Mouse (Mus musculus) forebrain, embryonic 10.5 days (tissue): Measurements from ENCODE around the gene Gm17019. TPM values are rescaled to one million over a fixed set of nuclear protein-coding genes. Genes with fewer than 3 reads are reported as not detected.
A peak's percentile ranks its signal among the peaks of the same experiment; 100 is the strongest.
"Not testable (repeated sequence)": the region's sequence is repeated elsewhere in the genome, so short reads cannot be mapped to it uniquely, and the experiment has no call there.

Source experiments
- DNase-seq: peaks from one replicate; pipeline ENCODE4 v3.0.0-alpha.2; 2017; ENCODE audit warnings: low spot score; ENCODE audit errors: extremely low spot score
- H3K27ac ChIP-seq: fragments of 300-500 bp; sonication (generic); 2 replicates; pipeline ENCODE4 v1.5.1; 2016; ENCODE audit warnings: mild to moderate bottlenecking
- H3K27me3 ChIP-seq: fragments of 300-500 bp; sonication (generic); 2 replicates; pipeline ENCODE4 v1.6.1; 2016; ENCODE audit warnings: mild to moderate bottlenecking; ENCODE audit not compliant: poor library complexity, severe bottlenecking
- H3K36me3 ChIP-seq: fragments of 300-500 bp; sonication (generic); replicated peaks from 2 replicates; pipeline ENCODE4 v1.6.1; 2016; ENCODE audit warnings: mild to moderate bottlenecking, moderate library complexity
- H3K4me1 ChIP-seq: fragments of 300-500 bp; sonication (generic); 2 replicates; pipeline ENCODE4 v1.6.1; 2016
- H3K4me3 ChIP-seq: fragments of 300-500 bp; sonication (generic); 2 replicates; pipeline ENCODE4 v1.5.1; 2016; ENCODE audit warnings: mild to moderate bottlenecking, moderate library complexity
- H3K9me3 ChIP-seq: fragments of 300-500 bp; sonication (generic); 2 replicates; pipeline ENCODE4 v1.6.1; 2016; ENCODE audit warnings: mild to moderate bottlenecking, moderate library complexity
- WGBS: fragments of 180-500 bp; shearing (Covaris S2); methylation state at CpG from one replicate; pipeline ENCODE4 v1.1.7; 2016; 5-methylcytosine and 5-hydroxymethylcytosine counted together
- polyA plus RNA-seq: library from polyadenylated mRNA; unstranded; fragments of >200 nt; fragmentation: Nextera tagmentation; extraction: Ambion mirVana; gene quantifications from 2 replicates; pipeline ENCODE4 v1.2.1, GENCODE M21; 2016

The Gm17019 gene
- polyA plus RNA-seq, 1 experiment from 2014 or later = not detected

DNA sequence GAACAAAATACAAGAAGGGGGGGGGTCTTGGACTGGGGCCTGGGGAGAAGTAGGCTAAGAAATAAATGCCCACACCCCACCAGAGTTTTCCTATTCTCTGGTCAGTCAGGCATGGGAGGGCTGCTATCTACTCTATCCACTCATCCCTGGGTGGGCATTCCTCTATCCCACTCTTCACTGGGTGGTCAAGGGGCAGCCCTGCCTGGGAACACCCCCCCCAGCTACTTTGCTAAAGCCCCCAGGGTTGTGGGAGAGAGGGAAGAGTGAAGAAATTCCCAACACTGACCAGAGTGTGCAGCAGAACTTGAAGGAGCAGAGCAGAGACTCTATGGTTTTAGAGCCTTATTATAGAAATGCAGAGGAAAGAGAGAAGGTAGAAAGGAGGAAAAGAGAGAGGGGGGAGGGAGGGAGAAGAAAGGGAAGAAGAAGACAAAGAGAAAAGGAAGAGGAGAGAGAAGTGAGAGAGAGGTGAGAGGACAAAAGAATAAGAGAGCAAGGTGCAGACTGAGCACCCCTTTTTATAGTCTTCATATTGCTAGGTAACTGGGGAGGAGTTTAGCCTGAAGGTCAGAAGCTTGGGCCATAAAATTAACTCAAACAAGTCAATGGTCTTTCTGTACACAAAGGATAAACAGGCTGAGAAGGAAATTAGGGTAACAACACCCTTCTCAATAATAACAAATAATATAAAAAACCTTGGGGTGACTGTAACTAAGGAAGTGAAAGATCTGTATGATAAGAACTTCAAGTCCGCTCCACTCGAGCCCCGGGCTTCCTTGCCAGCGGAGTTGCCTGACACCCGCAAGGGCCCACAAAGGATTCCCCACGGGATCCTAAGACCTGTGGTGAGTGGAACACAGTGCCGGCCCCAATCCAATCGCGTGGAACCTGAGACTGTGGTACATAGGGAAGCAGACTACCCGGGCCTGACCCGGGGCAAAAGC, 21.9 kb downstream of the Gm17019 start:
- not testable (repeated sequence) for H3K4me3 ChIP-seq, H3K27me3 ChIP-seq, H3K36me3 ChIP-seq, H3K4me1 ChIP-seq, H3K27ac ChIP-seq
- H3K9me3 ChIP-seq = peaks cover 31% of the 10 kb centered on the region
- WGBS = 86% methylated on average over 11 of the region's 11 CpGs
- DNase-seq = peak; percentile 14

DNA sequence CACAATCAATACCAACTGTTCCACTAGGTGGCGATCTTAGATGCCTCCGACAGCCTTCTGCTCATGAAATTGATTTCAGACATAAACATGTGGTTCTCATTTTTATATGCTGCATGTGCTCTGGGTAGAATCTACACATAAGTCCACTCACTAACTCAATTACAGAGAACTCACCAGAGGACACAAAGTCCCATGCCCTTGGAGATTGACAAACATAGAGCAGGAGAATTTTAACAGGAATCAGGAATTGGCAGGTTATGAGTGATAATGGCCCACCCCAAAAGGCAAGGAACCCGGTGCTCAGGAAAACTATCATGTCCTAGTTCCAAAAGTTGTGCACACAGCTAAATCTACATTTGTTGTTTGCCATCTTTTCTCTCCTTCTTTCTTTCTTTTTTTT, 25.9 kb downstream of the Gm17019 start:
- H3K36me3 ChIP-seq, H3K4me1 ChIP-seq, H3K27me3 ChIP-seq, H3K4me3 ChIP-seq, H3K27ac ChIP-seq: not testable (repeated sequence)
- DNase-seq = peak; percentile 15
- peaks cover 47% of the 10 kb centered on the region for H3K9me3 ChIP-seq
- WGBS = 58% methylated on average over 3 of the region's 3 CpGs

DNA sequence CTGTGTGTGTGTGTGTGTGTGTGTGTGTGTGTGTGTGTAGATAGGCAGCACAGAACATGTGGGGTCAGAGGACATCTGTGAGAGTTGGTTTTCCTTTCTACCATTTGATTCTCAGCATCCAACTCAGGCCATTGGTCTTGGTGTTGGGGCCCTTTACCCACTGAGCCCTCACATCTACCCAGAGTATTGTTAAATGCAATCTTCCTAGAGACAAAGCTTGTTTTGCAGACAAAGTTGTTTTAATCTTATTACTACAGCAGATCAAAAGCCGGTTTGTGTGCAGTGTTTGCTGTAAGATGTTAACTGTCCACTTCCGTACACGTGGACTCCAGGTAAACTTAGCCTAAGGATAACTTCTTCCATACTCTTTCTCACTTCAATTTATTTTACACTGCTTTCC, 26.5 kb downstream of the Gm17019 start:
- peaks cover 42% of the 10 kb centered on the region for H3K9me3 ChIP-seq
- not testable (repeated sequence) for DNase-seq, H3K36me3 ChIP-seq, H3K27ac ChIP-seq, H3K27me3 ChIP-seq, H3K4me1 ChIP-seq, H3K4me3 ChIP-seq
- 71% methylated on average over 3 of the region's 3 CpGs for WGBS

DNA sequence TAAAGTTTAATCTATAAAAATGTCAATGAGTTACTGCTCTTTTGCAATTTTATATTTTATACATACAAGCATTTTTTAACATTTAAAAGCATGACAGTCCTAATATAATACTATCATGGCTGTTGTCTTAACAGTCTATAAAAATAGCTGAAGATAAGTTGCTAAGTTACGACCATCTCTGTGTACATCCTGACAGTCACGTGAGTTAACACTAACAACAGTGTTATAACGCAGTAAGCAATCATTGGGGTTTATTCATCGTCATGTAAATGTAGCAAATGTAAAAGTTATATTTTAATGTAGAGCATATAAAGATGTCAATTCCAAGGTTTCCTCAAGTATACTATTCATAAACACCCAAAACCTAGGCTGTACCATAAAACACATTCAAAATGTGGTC, 27.2 kb downstream of the Gm17019 start:
- peaks cover 38% of the 10 kb centered on the region for H3K9me3 ChIP-seq
- WGBS = 58% methylated on average over 3 of the region's 4 CpGs
- H3K36me3 ChIP-seq, H3K4me1 ChIP-seq, H3K4me3 ChIP-seq, H3K27me3 ChIP-seq, DNase-seq, H3K27ac ChIP-seq: not testable (repeated sequence)

DNA sequence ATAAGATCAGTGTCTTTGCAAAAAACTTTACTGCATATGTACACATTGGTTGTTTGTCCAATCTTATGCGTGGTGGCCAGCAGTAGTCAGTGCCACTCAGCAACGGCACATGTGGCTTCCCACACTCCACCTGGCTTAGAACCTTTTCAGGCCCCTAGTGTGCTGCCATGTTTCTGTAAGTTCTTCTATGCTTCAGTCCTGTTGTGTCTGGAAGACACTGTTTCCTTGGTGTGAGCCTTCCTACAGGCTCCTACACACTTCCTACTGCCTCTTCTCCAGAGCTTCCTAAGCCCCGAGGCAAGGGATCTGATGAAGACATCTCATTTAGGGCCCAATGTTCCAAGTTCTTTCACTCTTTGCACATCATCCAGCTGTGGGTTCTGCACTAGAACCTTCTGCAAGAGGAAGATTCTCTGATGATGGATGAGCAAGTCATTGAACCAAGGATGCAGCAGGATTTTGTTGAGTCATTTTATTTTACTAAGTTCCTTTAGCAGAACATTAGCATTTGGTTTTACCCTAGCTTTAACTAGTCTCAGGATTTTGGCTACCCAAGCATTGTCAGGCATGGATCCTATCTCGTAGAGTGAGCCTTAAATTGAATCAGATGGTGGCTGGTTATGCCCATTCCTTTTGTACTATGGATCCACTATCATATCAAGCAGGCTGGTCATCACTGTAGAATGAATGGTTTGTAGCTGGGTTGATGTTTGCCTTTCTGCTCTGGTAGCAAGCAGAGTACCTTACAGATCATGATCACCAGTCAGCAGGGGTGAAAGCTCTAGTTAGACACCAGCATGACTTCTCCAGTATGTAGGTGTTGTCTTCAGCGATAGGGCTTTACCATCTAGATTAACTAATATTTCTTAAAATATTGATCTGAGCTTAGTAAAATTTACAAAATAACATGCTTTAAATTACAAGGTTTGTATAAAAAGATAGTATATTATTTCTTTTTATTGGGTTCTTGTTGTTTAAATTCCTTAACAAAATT, 27.9 kb downstream of the Gm17019 start:
- H3K4me3 ChIP-seq, H3K36me3 ChIP-seq, H3K27ac ChIP-seq, H3K27me3 ChIP-seq, DNase-seq, H3K4me1 ChIP-seq: not testable (repeated sequence)
- peaks cover 40% of the 10 kb centered on the region for H3K9me3 ChIP-seq
- WGBS = 82% methylated on average over 5 of the region's 5 CpGs

DNA sequence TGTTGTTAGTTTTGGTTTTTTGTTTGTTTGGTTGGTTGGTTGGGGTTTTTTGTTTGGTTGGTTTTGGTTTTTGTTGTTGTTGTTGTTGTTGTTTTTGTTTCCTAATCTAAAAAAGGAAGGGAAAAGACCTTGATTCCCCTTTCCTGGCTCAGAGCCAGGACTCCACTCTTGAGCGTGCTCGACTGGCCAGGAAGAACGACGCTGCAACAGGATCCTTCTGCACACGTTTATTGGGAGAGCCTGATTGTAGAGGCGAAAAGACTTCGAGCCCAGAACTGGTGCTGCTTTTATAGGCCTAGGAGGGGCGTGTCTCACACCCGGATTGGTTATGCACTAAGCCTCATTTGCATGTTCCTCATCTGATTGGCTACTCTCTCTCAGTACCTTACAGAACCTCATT, 34.7 kb downstream of the Gm17019 start:
- not testable (repeated sequence) for H3K36me3 ChIP-seq, H3K27ac ChIP-seq, DNase-seq, H3K27me3 ChIP-seq, H3K4me3 ChIP-seq, H3K4me1 ChIP-seq
- 79% methylated on average over 9 of the region's 9 CpGs for WGBS
- H3K9me3 ChIP-seq = peaks cover 54% of the 10 kb centered on the region

DNA sequence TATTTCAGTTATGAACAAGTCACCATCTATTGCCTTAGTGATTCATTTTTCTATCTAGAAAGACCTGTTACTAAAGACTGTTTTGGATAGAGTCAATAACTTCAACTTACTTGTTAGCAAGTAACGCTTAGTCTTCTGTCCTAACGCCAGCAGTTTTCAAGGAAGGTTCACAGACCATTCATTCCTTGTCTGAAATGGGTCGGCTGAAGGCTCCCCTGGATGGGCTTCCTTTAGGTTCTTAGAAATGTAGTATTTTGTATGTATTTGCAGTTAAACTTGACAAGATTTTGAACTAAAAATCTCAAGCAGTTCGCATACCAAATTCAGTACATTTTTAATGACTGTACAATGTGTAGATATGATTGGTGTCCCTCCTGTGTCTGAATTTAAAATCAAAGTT, 35.2 kb downstream of the Gm17019 start:
- H3K27ac ChIP-seq, H3K4me3 ChIP-seq, H3K4me1 ChIP-seq, H3K36me3 ChIP-seq, H3K27me3 ChIP-seq: not testable (repeated sequence)
- DNase-seq = peak; percentile 14
- WGBS = 87% methylated on average over 4 of the region's 4 CpGs
- H3K9me3 ChIP-seq = peaks cover 52% of the 10 kb centered on the region

DNA sequence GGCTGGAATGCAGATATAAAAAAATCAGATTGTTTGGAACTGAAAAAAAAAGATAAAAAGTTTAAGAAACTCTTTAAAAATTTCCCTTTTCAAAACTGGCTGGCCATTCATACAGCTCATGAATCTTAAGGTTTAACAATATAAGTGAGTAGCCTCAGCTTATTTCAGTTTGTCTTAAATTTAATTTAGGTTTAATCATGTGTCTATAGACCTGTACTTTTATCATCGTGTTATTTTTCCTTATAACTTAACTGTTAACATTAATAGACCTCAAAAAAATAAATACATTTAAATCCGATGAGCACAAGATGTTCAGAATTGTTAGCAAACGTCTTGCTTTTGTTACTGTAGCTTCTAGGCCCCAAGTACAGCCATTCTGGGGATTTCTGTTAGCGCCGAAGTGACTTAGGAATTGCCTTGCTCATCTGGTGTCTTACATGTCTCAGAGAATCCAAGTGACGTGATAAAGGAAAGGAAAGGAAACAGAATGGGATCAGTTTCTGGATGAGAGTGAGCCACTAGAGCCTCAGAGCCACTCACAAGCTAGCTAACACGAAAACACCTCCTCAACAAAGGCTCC, 36.0 kb downstream of the Gm17019 start:
- not testable (repeated sequence) for H3K27ac ChIP-seq, H3K4me1 ChIP-seq, H3K36me3 ChIP-seq, H3K27me3 ChIP-seq, DNase-seq, H3K4me3 ChIP-seq
- WGBS = 72% methylated on average over 7 of the region's 7 CpGs
- H3K9me3 ChIP-seq = peaks cover 47% of the 10 kb centered on the region

DNA sequence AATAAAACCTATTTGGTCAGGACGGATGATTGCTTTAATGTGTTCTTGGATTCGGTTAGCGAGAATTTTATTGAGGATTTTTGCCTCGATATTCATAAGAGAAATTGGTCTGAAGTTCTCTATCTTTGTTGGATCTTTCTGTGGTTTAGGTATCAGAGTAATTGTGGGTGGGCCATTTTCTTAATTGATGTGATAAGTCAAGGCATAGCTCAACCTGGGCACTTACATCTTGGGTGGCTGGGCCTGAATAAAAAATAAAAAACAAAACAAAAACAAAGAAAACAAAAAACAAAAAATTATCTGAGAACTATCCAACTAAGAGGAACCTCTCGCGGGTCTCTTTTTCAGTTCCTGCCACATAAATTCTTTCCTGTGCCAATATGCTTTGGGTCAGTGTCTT, 38.7 kb downstream of the Gm17019 start:
- not testable (repeated sequence) for H3K4me1 ChIP-seq, H3K36me3 ChIP-seq, H3K27me3 ChIP-seq, DNase-seq, H3K27ac ChIP-seq, H3K4me3 ChIP-seq
- 89% methylated on average over 6 of the region's 6 CpGs for WGBS
- H3K9me3 ChIP-seq = peaks cover 51% of the 10 kb centered on the region

DNA sequence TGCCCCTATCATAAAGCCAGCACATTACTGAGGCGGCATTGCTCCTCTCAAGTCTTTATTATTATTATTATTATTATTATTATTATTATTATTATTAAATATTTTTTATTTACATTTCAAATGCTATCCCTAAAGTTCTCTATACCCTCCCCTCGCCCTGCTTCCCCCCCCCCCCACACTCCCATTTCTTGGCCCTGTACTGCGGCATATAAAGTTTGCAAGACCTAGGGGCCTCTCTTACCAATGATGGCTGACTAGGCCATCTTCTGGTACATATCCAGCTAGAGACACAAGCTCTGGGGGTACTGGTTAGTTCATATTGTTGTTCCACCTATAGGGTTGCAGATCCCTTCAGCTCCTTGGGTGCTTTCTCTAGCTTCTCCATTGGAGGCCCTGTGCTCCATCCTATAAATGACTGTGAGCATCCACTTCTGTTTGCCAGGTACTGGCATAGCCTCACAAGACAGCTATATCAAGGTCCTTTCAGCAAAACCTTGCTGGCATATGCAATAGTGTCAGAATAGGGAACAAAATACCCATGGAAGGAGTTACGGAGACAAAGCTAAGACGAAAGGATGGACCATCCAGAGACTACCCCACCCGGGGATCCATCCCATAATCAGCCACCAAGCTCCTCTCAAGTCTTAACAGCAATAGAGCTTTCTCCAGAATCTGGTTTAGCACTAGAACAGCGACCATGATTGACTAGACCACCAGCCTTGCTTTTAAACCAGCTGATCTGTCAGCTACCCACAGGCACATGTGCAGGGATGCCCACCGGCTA, 42.2 kb downstream of the Gm17019 start:
- not testable (repeated sequence) for H3K27me3 ChIP-seq, DNase-seq, H3K36me3 ChIP-seq, H3K4me1 ChIP-seq, H3K27ac ChIP-seq, H3K4me3 ChIP-seq
- H3K9me3 ChIP-seq = peaks cover 35% of the 10 kb centered on the region
- 82% methylated on average over 8 of the region's 8 CpGs for WGBS

DNA sequence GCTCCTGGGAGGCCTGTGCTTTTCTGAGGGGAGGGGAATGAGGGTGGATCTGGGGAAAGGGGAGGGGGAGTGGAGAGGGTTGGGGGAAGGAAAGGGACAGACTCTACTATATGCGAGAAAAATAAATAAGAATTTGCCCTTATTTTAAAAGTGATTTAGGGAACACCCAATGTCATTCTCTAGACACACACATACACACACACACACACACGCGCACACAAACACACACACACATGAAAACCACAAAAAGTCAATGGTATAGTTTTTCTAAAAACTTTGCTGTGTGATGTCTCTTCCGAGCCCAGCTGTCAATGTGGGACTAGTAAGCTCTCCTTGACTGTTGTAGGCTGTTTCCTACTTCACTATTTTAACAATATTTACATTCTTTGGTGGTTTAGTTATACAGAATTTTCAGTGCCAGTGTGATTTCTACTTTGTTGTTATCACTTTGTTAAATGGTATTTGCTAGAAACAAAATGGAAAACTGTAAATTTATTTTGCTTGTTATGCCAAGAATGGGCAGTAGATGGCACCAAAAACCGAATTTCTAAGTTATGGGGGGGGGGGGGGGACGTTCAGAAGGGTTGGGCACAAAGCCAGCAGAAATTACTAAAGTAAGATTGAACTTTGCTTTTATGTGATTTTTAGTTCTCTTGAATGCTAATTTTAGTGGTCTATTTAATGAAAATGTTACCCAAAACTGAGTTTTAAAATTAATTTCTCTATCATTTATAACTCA, 46.0 kb downstream of the Gm17019 start:
- not testable (repeated sequence) for H3K36me3 ChIP-seq, H3K4me1 ChIP-seq, H3K4me3 ChIP-seq, H3K27ac ChIP-seq, H3K27me3 ChIP-seq, DNase-seq
- WGBS = 42% methylated on average over 6 of the region's 6 CpGs
- H3K9me3 ChIP-seq = peaks cover 30% of the 10 kb centered on the region
